Mouse (Mus musculus): ENCODE data around the gene Slco3a1.

- no peak for TF ChIP-seq CTCF (IDR thresholded peaks at IDR 0.05)
- no peak for TF ChIP-seq EP300 (IDR thresholded peaks at IDR 0.05)
These were observed 240.3 kb downstream of the Slco3a1 start for GRCm38 (mm10) chr7:74314276-74314675.

Data from lung, postnatal 0 days (tissue).